Mouse (Mus musculus): ENCODE measurements around the gene Zfp873.
"Not testable (repeated sequence)": the region's sequence is repeated elsewhere in the genome, so short reads cannot be mapped to it uniquely, and the experiment has no call there.

Gene Zfp873

DNA sequence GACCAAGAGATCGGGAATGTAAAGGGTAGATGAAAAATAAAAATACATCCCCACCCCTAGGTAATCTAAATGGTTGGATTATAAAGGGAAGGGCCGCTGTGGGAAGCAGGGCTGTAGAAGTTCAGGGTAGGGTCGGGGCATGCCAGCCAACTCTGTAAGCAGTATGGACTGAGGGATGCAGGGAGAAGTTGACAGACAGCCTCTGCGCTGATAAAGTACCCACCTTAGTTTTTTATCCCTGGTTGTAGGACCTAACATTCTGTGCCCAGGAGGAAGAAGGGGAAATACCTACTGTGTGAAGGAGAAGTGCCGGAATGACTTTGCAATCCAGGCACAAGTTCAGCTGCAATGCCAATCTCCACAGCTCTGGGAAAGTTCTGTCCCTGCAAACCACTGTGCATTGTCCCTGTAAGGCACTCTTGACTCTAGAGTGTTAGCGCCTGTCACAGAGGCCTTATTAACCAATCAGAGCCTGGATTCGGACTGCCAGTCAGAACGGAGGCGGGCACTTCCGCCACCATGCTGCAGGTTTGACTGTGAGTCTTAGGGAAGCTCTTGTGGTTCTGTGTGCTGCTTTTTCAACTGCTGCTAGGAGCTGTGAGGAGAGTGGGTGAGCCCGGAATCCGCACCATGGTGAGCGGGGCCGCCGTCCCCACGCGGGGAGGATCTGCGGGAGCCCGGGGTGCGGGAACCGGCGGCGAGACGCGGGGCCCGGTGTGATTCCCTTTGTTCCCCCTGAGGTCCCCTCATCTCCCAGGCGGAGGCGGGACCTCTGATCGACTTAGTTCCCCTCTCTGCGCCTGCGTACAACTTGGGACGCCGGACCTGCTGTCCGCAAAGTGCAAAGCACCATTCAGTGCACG is at the start of gene Zfp873:
Gene Zfp873, plus strand, starts transcription at position 527 of the 863 bp plus-strand sequence.
- peak; percentile 86 for DNase-seq (ENCODE audit: low read depth, low spot score)

DNA sequence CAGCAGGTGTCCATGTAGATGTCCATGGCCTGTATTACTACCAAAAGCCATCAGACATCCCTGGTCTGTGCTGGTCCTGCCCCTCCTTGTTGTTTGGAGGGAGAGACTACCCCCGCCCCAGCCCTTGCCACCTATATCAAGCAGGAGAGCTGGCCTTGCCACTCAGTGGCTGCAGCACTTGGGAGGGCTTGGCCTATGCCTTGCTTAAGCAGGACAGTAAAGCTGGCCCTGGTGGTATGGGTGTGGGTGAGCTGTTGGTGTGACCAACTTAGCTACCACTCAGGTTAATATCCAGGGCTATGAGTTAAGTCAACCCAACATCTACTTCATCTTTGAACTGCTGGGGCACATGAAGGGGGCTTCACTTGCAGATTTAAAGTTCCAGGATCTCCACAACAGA is 44.7 kb upstream of the Zfp873 start:
- not testable (repeated sequence) for DNase-seq (ENCODE audit: low read depth, low spot score)

DNA sequence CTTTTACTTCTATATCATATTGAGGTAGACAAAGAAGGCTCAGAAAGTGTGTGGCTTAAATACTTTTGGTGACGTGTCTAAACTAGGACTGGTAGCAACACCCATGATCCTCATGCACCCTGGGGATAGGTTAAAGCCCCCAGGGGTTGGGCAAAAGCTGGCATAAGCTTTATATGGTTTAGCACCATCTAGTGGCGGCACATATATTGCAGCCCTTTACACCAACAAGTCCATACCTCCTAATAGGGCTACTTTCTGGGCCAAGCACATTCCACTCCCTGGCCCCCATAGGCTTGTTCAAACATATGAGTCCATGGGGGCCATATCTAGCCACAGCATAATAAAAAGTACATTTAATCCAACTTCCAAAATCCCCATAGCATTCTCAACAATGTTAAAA is 43.1 kb upstream of the Zfp873 start:
- DNase-seq (ENCODE audit: low read depth, low spot score): peak; percentile 24

DNA sequence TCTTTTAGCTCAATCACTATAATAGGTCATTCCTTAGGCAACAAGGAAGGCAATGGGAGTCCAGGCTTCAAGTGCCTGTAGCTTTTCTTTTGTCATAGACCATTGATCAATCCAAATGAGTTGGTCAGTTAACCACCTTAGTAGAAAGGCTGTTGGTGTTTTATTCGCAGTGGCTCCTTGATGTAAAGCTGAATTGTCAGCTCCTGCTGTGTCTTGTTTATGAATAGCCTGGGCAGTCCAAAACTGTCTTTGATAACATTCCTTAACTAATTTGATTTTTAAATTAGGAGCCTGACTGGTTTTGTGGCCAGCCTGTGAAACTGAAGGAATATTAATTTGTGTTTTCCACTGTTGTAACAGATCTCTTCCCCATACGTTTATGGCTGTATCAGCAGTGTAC is 5.7 kb upstream of the Zfp873 start:
- no peak for DNase-seq (ENCODE audit: low read depth, low spot score)

DNA sequence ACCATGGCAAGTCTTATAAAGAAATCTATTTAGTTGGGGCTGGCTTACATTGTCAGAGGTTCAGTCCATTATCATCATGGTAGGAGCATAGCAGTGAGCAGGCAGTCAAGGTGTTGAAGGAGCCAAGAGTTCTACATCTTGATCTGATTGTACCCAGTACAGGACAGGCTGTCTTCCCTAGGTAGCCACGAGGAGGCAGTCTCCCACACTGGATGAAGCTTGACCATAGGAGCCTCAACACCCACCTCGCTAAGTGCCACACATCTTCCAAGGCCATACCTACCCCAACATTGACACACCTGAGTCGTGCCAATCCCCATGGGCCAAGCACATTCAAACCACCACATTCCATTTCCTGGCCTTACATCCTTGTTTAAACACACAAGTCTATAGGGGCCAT is 1.3 kb upstream of the Zfp873 start:
- DNase-seq (ENCODE audit: low read depth, low spot score): no peak

DNA sequence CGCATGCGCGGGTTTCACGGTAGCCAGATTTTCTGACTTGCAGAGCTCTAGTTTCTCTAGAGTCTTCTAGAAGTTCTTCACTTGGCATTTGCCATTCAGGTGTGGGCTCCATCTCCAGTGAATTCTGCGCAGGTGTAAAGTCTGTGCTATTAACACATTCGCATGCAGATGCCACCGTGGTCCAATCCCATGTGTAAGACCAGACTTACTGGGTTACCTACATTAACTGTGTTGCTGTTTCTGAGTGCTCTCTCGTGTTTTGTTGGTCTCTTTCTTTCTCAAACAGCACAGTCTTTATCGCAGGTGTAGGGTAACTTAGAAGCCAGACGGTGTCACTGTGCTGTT is 509 bp downstream of the Zfp873 start:
- DNase-seq (ENCODE audit: low read depth, low spot score): not testable (repeated sequence)

DNA sequence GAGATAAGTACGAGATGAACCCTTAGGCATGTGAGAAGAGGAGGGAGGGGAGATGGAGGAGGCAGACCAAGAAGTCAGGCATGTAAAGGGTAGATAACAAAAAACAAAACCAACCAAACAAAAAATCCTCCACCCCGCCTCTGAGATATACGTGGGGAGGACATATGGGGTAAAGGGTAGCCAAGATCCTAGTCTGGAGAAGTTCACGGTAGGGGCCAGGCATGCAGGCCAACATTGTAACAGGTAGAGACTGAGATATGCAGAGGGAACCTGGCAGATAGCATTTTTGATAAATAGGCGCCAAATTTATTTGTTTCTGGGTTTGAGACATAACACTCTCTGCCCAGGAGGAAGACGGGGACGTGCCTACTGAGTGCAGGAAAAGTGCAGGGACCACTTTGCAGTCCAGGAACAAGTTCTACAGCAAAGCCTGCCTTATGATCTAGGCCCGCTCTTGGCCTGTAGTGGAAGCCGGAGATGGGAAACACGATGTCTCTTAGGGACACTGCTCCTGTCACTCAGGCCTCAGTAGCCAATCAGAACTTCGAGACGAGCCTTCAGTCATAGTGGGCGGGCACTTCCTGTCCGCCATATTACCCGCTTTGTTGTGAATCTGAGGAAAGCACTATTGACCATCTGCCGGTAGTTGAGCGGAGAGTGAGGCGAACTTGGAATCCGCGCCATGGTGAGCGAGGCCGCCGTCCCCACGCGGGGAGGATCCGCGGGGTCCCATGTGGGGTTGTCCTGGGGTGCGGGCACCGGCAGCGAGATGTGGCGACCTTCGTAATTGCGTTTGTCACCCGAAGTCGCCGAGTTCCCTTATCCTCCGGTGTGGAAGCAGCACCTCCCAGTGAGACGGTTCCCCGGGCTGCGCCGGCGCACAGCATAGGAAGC is 35.1 kb downstream of the Zfp873 start, which contains the start of gene BC024063:
Gene BC024063, plus strand, starts transcription at position 626 of the 894 bp plus-strand sequence.
- DNase-seq (ENCODE audit: low read depth, low spot score): peak; percentile 59

DNA sequence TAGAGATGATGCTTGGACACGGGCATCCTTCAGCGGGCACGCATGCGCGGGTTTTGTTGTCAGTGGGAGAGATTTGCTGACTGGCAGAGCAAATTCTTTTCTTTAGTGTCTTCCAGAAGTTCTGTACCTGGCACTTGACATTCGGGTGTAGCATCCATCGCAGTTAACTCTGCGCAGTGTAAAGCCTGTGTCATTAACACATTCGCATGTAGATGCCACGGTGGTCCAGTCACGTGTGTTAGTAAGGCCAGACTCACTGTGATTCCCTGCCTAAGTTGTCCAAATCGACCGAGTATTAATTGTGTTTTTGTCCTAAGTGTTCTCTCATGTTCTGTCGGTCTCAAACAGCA is 35.7 kb downstream of the Zfp873 start:
- not testable (repeated sequence) for DNase-seq (ENCODE audit: low read depth, low spot score)
